Mouse (Mus musculus) midbrain, embryonic 11.5 days (tissue): Measurements from ENCODE around the gene Acad8. TPM values are rescaled to one million over a fixed set of nuclear protein-coding genes. Genes with fewer than 3 reads are reported as not detected.

Source experiments
- ATAC-seq: fragments of 200-750 bp; cut with Nextera tagmentation; 2 replicates; pipeline ENCODE4 v1.8.0; 2017; ENCODE audit warnings: moderate TSS enrichment, moderate library complexity; ENCODE audit not compliant: low FRiP score
- DNase-seq: peaks from one replicate; pipeline ENCODE4 v3.0.0; 2015; ENCODE audit warnings: low spot score; ENCODE audit errors: missing footprints
- H3K27ac ChIP-seq: fragments of 300-500 bp; sonication (generic); 2 replicates; pipeline ENCODE4 v1.5.1; 2014; ENCODE audit warnings: low read depth, low read length
- H3K27me3 ChIP-seq: fragments of 300-500 bp; sonication (generic); 2 replicates; pipeline ENCODE4 v1.6.1; 2014; ENCODE audit warnings: mild to moderate bottlenecking, low read length, moderate library complexity, mixed read lengths; ENCODE audit not compliant: control insufficient read depth, insufficient read depth
- H3K36me3 ChIP-seq: fragments of 300-500 bp; sonication (generic); 2 replicates; pipeline ENCODE4 v1.6.1; 2014; ENCODE audit warnings: mild to moderate bottlenecking, low read length, moderate library complexity, mixed read lengths; ENCODE audit not compliant: control insufficient read depth, insufficient read depth
- H3K4me1 ChIP-seq: fragments of 300-500 bp; sonication (generic); 2 replicates; pipeline ENCODE4 v1.6.1; 2014; ENCODE audit warnings: low read length; ENCODE audit not compliant: control insufficient read depth, insufficient read depth
- H3K4me2 ChIP-seq: fragments of 300-500 bp; sonication (generic); 2 replicates; pipeline ENCODE4 v1.6.1; 2014; ENCODE audit warnings: mild to moderate bottlenecking, moderate library complexity
- H3K4me3 ChIP-seq: fragments of 300-500 bp; sonication (generic); 2 replicates; pipeline ENCODE4 v1.5.1; 2014; ENCODE audit warnings: low read depth, low read length
- H3K9ac ChIP-seq: fragments of 300-500 bp; sonication (generic); 2 replicates; pipeline ENCODE4 v1.6.1; 2014; ENCODE audit warnings: low read length
- H3K9me3 ChIP-seq: fragments of 300-500 bp; sonication (generic); 2 replicates; pipeline ENCODE4 v1.6.1; 2016; ENCODE audit warnings: low read length; ENCODE audit not compliant: control insufficient read depth
- WGBS: fragments of 180-500 bp; shearing (Covaris S2); extraction: QIAGEN DNeasy Blood & Tissue Kit; methylation state at CpG from one replicate; pipeline ENCODE4 v1.1.7; 2014; 5-methylcytosine and 5-hydroxymethylcytosine counted together
- polyA plus RNA-seq: library from polyadenylated mRNA; unstranded; fragments of >200 nt; fragmentation: Nextera tagmentation; extraction: Ambion mirVana; gene quantifications from 2 replicates; pipeline ENCODE4 v1.2.1, GENCODE M21; 2014

Gene Acad8
- polyA plus RNA-seq, 1 experiment from 2014 or later: 40.4 TPM

- no peak for ATAC-seq
Measured at GRCm38 (mm10) chr9:26993118-26993517, 6.2 kb downstream of the Acad8 start.

GRCm38 (mm10) chr9:26990181-26990580, 9.2 kb downstream of the Acad8 start:
- Histone ChIP-seq H3K36me3 (peaks cover 5% of the 10 kb centered on the region; the same call in 1 of the 2 replicates), H3K27me3 (no peaks in the 10 kb centered on the region), H3K9ac (no peak overlapping the region), H3K4me3 (no peak overlapping the region), H3K9me3 (no peaks in the 10 kb centered on the region), H3K4me1 (no peaks in the 10 kb centered on the region), H3K4me2 (no peak overlapping the region), H3K27ac (no peak overlapping the region)
- ATAC-seq (no peak), DNase-seq (no peak)
- 95% methylated on average over 4 of the region's 4 CpGs for WGBS

More at GRCm38 (mm10) chr9:26993118-26993517, 6.2 kb downstream of the Acad8 start:
- WGBS: 92% methylated on average over 10 of the region's 10 CpGs
- no peak for DNase-seq
- no peaks in the 10 kb centered on the region for H3K27me3 ChIP-seq
- H3K4me1 ChIP-seq: no peaks in the 10 kb centered on the region
- no peaks in the 10 kb centered on the region for H3K9me3 ChIP-seq
- no peak overlapping the region for H3K4me3 ChIP-seq
- H3K36me3 ChIP-seq: peaks cover 5% of the 10 kb centered on the region; the same call in 1 of the 2 replicates
- H3K4me2 ChIP-seq: no peak overlapping the region
- H3K9ac ChIP-seq: no peak overlapping the region
- no peak overlapping the region for H3K27ac ChIP-seq

- ATAC-seq (no peak), DNase-seq (no peak)
- H3K4me3 ChIP-seq: no peak overlapping the region
- peaks cover 7% of the 10 kb centered on the region; the same call in 1 of the 2 replicates for H3K36me3 ChIP-seq
- H3K4me2 ChIP-seq: no peak overlapping the region
- H3K9me3 ChIP-seq: no peaks in the 10 kb centered on the region
- WGBS: 94% methylated on average over 6 of the region's 6 CpGs
- H3K27me3 ChIP-seq: no peaks in the 10 kb centered on the region
- H3K9ac ChIP-seq: no peak overlapping the region
- no peaks in the 10 kb centered on the region for H3K4me1 ChIP-seq
- no peak overlapping the region for H3K27ac ChIP-seq
Measured at GRCm38 (mm10) chr9:26985668-26986277, 13.6 kb downstream of the Acad8 start.

- WGBS: 93% methylated on average over 2 of the region's 2 CpGs
- Histone ChIP-seq H3K36me3 (peaks cover 7% of the 10 kb centered on the region; the same call in 1 of the 2 replicates), H3K27ac (no peak overlapping the region), H3K4me1 (no peaks in the 10 kb centered on the region), H3K4me3 (no peak overlapping the region), H3K9me3 (no peaks in the 10 kb centered on the region), H3K27me3 (no peaks in the 10 kb centered on the region), H3K9ac (no peak overlapping the region), H3K4me2 (no peak overlapping the region)
- DNase-seq (no peak), ATAC-seq (no peak)
Measured at GRCm38 (mm10) chr9:26985090-26985613, 14.2 kb downstream of the Acad8 start.

GRCm38 (mm10) chr9:26978776-26979175, 20.6 kb downstream of the Acad8 start:
- H3K27ac ChIP-seq: no peak overlapping the region
- 92% methylated on average over 3 of the region's 3 CpGs for WGBS
- H3K9ac ChIP-seq: no peak overlapping the region
- H3K4me3 ChIP-seq: no peak overlapping the region
- H3K9me3 ChIP-seq: no peaks in the 10 kb centered on the region
- H3K4me2 ChIP-seq: no peak overlapping the region
- ATAC-seq (no peak), DNase-seq (no peak)
- H3K4me1 ChIP-seq: no peaks in the 10 kb centered on the region
- H3K36me3 ChIP-seq: peaks cover 12% of the 10 kb centered on the region
- H3K27me3 ChIP-seq: no peaks in the 10 kb centered on the region

GRCm38 (mm10) chr9:26977754-26978153, 21.6 kb downstream of the Acad8 start:
- Histone ChIP-seq H3K9me3 (no peaks in the 10 kb centered on the region), H3K9ac (no peak overlapping the region), H3K4me3 (no peak overlapping the region), H3K4me1 (no peaks in the 10 kb centered on the region), H3K4me2 (no peak overlapping the region), H3K27me3 (no peaks in the 10 kb centered on the region), H3K27ac (no peak overlapping the region), H3K36me3 (peaks cover 12% of the 10 kb centered on the region)
- DNase-seq (no peak), ATAC-seq (no peak)
- WGBS: 86% methylated on average over 9 of the region's 9 CpGs

- Histone ChIP-seq H3K4me1 (no peaks in the 10 kb centered on the region), H3K4me3 (no peak overlapping the region), H3K27me3 (no peaks in the 10 kb centered on the region), H3K36me3 (no peaks in the 10 kb centered on the region), H3K4me2 (no peak overlapping the region), H3K9ac (no peak overlapping the region), H3K9me3 (no peaks in the 10 kb centered on the region), H3K27ac (no peak overlapping the region)
- DNase-seq (no peak), ATAC-seq (no peak)
- 67% methylated on average over 2 of the region's 2 CpGs for WGBS
Measured at GRCm38 (mm10) chr9:26947790-26948189, 51.6 kb downstream of the Acad8 start.

GRCm38 (mm10) chr9:26924146-26924545, 75.2 kb downstream of the Acad8 start:
- Histone ChIP-seq H3K9ac (no peak overlapping the region), H3K27ac (no peak overlapping the region), H3K27me3 (no peaks in the 10 kb centered on the region), H3K36me3 (no peaks in the 10 kb centered on the region), H3K4me1 (no peaks in the 10 kb centered on the region), H3K4me3 (no peak overlapping the region), H3K9me3 (no peaks in the 10 kb centered on the region), H3K4me2 (no peak overlapping the region)
- WGBS: 91% methylated on average over 3 of the region's 3 CpGs
- DNase-seq (no peak), ATAC-seq (no peak)
